Mouse (Mus musculus) hindbrain, embryonic 15.5 days (tissue): ENCODE data around the gene Idh3b. TPM values are rescaled to one million over a fixed set of nuclear protein-coding genes. Genes with fewer than 3 reads are reported as not detected.

Source experiments
- ATAC-seq: fragments of 200-750 bp; cut with Nextera tagmentation; 2 replicates; pipeline ENCODE4 v1.8.0; 2017; ENCODE audit warnings: low read depth, moderate number of reproducible peaks, moderate TSS enrichment; ENCODE audit not compliant: low FRiP score
- H3K27ac ChIP-seq: fragments of 300-500 bp; sonication (generic); replicated peaks from 2 replicates; pipeline ENCODE4 v1.5.1; 2015; ENCODE audit warnings: mild to moderate bottlenecking, inconsistent platforms
- H3K27me3 ChIP-seq: fragments of 300-500 bp; sonication (generic); 2 replicates; pipeline ENCODE4 v1.6.1; 2015; ENCODE audit warnings: control low read depth, inconsistent platforms
- H3K36me3 ChIP-seq: fragments of 300-500 bp; sonication (generic); 2 replicates; pipeline ENCODE4 v1.6.1; 2015; ENCODE audit warnings: control low read depth, inconsistent platforms
- H3K4me1 ChIP-seq: fragments of 300-500 bp; sonication (generic); replicated peaks from 2 replicates; pipeline ENCODE4 v1.6.1; 2015; ENCODE audit warnings: control low read depth, inconsistent platforms
- H3K4me2 ChIP-seq: fragments of 300-500 bp; sonication (generic); 2 replicates; pipeline ENCODE4 v1.6.1; 2015; ENCODE audit warnings: moderate library complexity, mild to moderate bottlenecking, inconsistent platforms
- H3K4me3 ChIP-seq: fragments of 300-500 bp; sonication (generic); 2 replicates; pipeline ENCODE4 v1.5.1; 2015; ENCODE audit warnings: mild to moderate bottlenecking, inconsistent platforms
- H3K9ac ChIP-seq: fragments of 300-500 bp; sonication (generic); 2 replicates; pipeline ENCODE4 v1.6.1; 2015; ENCODE audit warnings: inconsistent platforms
- H3K9me3 ChIP-seq: fragments of 300-500 bp; sonication (generic); 2 replicates; pipeline ENCODE4 v1.6.1; 2016; ENCODE audit warnings: control low read depth, inconsistent platforms
- WGBS: fragments of 180-500 bp; shearing (Covaris S2); methylation state at CpG from one replicate; pipeline ENCODE4 v1.1.7; 2015; 5-methylcytosine and 5-hydroxymethylcytosine counted together
- polyA plus RNA-seq: library from polyadenylated mRNA; unstranded; fragments of >200 nt; fragmentation: Nextera tagmentation; extraction: Ambion mirVana; gene quantifications from 2 replicates; pipeline ENCODE4 v1.2.1, GENCODE M21; 2015

The Idh3b gene
- polyA plus RNA-seq = 183 and 194 TPM in 2 replicates

DNA sequence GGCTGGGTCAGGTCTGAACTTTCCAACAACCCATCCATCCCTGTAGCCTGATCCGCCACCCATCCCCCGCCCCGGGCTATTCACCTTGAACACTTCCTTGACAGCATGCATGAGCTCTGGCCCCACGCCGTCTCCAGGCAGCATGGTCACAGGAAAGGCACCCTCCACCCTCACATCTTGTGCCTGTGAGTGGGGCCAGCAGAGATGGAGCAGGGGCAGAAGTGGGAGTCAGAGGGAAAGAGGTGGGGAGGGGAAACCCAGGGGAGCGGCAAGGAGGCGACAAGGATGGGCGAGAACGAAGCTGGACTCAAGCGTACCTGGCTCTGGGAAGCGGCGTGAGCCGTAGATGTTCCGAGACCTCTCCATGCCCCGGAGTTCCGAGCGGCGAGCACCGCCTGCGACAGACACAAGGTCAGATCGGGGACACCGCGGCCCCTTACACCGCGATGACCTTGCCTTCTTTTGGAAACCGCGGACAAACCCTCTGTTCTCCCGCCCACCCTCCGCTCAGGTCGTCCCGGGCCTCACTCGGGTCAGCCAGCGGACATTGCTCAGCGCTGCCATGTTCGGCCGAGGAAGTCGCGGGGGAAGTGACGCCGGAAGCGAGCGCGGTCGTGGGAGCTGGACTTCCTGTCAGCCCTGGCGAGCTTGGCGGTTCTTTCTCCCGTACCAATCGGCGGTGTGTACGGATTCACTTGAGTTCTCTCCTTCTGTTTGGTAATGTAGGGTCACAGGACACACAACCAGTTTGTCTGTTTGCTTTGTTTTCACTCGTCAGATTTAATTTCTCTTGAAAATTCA, at the start of gene Idh3b:
Gene Idh3b, minus strand, starts transcription at position 694 of the 801 bp plus-strand sequence.
- peaks cover 28% of the 10 kb centered on the region for H3K36me3 ChIP-seq
- no peaks in the 10 kb centered on the region for H3K9me3 ChIP-seq
- peak within 1 kb of the TSS; percentile 69 for H3K27ac ChIP-seq
- H3K4me1 ChIP-seq = peaks cover 15% of the 10 kb centered on the region
- H3K4me3 ChIP-seq = peak within 1 kb of the TSS; percentile 89
- H3K9ac ChIP-seq = peak within 1 kb of the TSS; percentile 83
- no peaks in the 10 kb centered on the region for H3K27me3 ChIP-seq
- whole genome bisulfite sequencing = under 1% methylated on average over 51 of the region's 51 CpGs
- H3K4me2 ChIP-seq = peak within 1 kb of the TSS; percentile 96
- ATAC-seq = peak; percentile 85

DNA sequence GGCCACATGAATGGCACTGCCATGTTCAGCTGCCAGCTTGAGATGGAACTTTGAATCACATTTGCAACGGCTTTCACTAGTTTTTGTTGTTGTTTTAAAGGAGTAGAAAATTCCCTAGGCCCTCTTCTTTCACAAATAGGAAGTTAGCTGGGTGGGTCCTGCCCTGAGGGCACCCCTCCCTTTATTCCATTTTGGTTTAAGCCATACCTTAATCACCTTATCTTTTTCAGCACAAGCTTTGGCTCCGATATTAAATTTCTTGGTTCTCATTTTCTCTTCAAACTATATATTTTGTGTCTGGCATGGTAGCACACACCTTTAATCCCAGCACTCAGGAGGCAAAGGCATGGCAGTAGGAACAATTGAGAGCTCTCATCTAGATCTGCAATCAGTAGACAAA, 45.2 kb upstream of the Idh3b start:
- Histone ChIP-seq H3K4me2 (no peak overlapping the region), H3K36me3 (no peaks in the 10 kb centered on the region), H3K27ac (no peak overlapping the region), H3K4me3 (no peak overlapping the region), H3K27me3 (no peaks in the 10 kb centered on the region), H3K9me3 (no peaks in the 10 kb centered on the region), H3K9ac (no peak overlapping the region), H3K4me1 (no peaks in the 10 kb centered on the region)
- ATAC-seq = no peak
- 90% methylated on average over 2 of the region's 2 CpGs for WGBS

DNA sequence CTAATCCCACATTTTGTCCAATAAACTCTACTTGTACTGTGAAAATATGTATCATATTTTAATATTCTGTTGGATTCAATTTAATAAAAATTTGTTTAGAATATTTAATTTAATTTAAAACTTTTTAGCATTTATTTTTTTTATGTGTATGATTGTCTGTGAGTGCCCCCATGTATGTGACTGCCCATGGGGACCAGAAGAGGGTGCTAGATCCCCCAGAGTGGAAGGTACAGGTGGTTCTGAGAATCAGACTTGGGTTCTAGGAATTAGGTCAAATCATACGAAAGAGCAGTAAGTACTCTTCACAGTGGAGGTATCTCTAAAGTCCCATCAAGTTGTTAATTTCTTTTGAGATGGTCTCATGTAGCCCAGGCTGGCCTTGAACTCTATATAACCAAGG, 42.7 kb upstream of the Idh3b start:
- H3K27ac ChIP-seq = no peak overlapping the region
- H3K4me1 ChIP-seq = no peaks in the 10 kb centered on the region
- H3K27me3 ChIP-seq = no peaks in the 10 kb centered on the region
- H3K4me3 ChIP-seq = no peak overlapping the region
- H3K4me2 ChIP-seq = no peak overlapping the region
- 68% methylated on average over 1 of the region's 1 CpGs for WGBS
- H3K36me3 ChIP-seq = no peaks in the 10 kb centered on the region
- no peak for ATAC-seq
- no peaks in the 10 kb centered on the region for H3K9me3 ChIP-seq
- H3K9ac ChIP-seq = no peak overlapping the region

DNA sequence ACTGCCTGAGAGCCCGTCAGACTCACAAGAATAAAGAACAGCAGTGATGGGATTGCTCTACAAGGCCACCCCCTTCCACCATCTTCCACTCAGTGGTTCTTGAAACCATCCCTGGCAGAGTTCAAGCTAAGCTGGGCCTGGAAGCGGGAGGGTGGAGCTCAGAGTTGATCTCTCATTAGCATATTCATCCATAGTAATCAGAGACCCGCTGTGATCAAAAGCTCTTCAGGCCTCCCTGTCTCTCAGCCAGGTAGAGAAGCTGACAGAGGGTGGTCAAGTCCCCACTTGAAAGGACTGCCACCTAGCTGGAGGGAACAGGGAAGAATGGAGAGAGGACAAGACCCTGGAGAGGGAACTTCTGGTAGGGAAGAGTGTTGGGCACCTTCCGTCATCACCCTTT, 18.7 kb upstream of the Idh3b start:
- 44% methylated on average over 4 of the region's 4 CpGs for WGBS

DNA sequence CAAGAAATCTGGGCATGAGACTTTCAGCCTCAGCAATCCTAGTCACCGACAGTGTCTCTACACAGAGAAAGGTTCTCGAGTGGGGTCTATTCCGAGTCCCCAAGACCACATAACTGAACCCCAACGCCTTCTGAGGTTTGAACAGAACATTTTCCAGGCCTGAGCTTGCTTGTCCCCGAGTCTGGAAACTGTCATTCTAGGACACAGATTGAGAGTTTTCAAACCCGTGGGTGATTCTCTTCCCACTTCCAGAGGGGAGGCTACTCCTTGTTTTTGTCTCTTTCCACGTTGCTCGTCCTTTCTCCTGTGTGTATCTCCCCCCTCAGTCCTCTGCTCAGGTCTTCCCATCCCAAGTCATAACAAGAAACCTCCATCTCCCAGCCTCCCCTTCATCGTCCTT, 13.2 kb upstream of the Idh3b start:
- Histone ChIP-seq H3K27me3 (no peaks in the 10 kb centered on the region), H3K4me2 (no peak overlapping the region), H3K36me3 (no peaks in the 10 kb centered on the region), H3K27ac (no peak overlapping the region), H3K4me1 (peaks cover 33% of the 10 kb centered on the region), H3K9me3 (no peaks in the 10 kb centered on the region), H3K9ac (no peak overlapping the region), H3K4me3 (no peak overlapping the region)
- no peak for ATAC-seq
- 83% methylated on average over 9 of the region's 9 CpGs for WGBS

More for the DNA sequence above, 18.7 kb upstream of the Idh3b start:
- no peak overlapping the region for H3K27ac ChIP-seq
- H3K4me3 ChIP-seq = no peak overlapping the region
- H3K9ac ChIP-seq = no peak overlapping the region
- H3K27me3 ChIP-seq = no peaks in the 10 kb centered on the region
- H3K4me2 ChIP-seq = no peak overlapping the region
- no peaks in the 10 kb centered on the region for H3K36me3 ChIP-seq
- no peaks in the 10 kb centered on the region for H3K9me3 ChIP-seq
- H3K4me1 ChIP-seq = no peaks in the 10 kb centered on the region
- no peak for ATAC-seq

DNA sequence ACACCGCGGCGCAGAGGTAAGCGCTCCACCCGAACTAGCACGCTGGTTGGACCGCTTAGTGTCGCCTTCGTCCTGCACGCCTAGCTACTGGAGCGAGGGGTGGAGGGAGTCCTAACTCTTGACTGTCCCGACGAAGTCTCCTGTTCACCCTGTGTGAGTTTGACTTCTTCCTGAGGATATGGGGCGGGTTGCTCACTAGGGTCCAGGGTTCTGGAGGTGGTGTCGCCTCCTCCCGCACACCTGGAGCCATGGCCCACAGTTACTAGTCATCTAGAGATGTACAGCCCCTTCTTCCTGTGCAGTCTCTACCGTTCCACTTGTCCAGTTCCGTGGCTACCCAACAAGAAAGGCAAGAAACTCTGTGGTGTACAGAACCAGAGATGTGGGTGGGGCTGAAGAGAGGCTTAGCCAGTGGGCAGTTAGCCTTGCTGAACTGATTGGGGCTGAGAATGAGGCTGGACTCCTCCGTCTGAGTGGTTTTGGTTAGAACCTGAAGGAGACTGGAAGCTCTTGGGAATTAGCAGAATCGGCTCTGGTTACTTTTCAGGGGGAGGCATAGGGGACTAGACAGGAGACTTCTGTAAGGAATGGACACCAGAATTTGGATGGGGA, 11.9 kb upstream of the Idh3b start:
- ATAC-seq = peak; percentile 8; the same call in 1 of the 2 replicates
- Histone ChIP-seq H3K4me1 (peaks cover 38% of the 10 kb centered on the region), H3K27ac (no peak overlapping the region), H3K4me2 (peak overlapping the region; percentile 83), H3K9me3 (no peaks in the 10 kb centered on the region), H3K36me3 (no peaks in the 10 kb centered on the region), H3K4me3 (peak overlapping the region; percentile 66), H3K9ac (peak overlapping the region; percentile 78), H3K27me3 (no peaks in the 10 kb centered on the region)
- WGBS = 2% methylated on average over 20 of the region's 20 CpGs

DNA sequence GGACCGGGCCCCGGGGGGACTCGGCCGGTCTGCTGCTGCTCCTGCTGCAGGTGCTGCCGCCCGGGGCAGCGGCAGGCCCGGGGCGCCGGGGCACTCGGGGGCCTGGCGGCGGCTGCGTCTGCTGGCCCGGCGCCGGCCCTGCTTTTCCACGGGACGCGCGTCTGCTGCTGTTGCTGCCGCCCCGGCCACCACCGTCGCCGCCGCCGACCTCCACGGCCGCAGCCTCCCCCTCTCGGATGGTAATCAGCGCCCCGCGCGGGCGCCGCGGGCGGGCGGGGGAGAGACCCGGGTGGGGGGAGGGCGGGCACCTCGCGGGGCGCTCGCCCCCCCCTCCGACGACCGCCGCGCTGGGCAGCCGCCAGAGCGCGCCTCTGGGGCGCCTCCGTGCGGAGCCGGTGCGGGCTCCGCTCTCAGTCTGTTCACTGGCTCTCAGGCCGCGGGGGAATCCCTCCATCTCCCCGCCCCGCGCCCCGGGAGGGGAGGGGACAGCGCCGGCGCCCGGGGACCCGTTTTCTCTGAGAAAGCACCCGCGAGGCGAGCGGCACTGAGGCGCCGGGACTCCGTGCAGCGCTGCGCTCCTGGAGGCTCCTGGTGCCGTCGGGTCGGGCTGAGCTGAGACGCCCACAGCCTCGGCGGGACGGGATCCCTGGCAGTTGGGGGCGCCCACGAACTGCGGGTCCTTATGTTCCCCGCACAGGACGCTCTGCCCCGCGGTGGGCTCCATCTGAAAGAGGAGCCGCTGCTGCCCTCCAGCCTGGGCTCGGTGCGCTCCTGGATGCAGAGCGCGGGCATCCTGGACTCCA, 11.2 kb upstream of the Idh3b start:
- no peaks in the 10 kb centered on the region for H3K36me3 ChIP-seq
- no peaks in the 10 kb centered on the region for H3K27me3 ChIP-seq
- H3K4me2 ChIP-seq = peak overlapping the region; percentile 83
- peak overlapping the region; percentile 78 for H3K9ac ChIP-seq
- peaks cover 38% of the 10 kb centered on the region for H3K4me1 ChIP-seq
- peak overlapping the region; percentile 79 for H3K27ac ChIP-seq
- no peaks in the 10 kb centered on the region for H3K9me3 ChIP-seq
- WGBS = under 1% methylated on average over 55 of the region's 99 CpGs
- H3K4me3 ChIP-seq = peak overlapping the region; percentile 66
- ATAC-seq = peak; percentile 70

DNA sequence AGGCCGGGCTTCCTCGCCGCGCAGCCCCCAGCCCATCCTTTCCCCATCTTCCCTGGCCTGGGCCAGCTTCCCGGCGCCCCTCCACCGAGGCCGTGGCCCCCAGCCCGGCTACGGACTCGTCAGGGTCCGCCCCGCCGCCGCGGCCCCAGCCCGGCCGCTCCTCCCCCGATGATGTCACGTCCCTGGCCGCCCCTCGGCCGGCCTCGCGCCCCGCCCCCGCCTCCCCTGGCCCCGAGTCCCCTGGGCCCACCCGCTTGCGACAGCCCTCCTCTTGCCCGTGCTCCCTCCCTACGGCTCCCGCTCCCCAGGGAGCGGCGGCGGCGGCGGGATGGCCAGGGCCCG, 10.6 kb upstream of the Idh3b start, which contains the start of gene Ebf4:
Gene Ebf4, plus strand, starts transcription at position 234 of the 342 bp plus-strand sequence.
- Histone ChIP-seq H3K4me1 (peaks cover 38% of the 10 kb centered on the region), H3K9me3 (no peaks in the 10 kb centered on the region), H3K36me3 (no peaks in the 10 kb centered on the region), H3K27me3 (no peaks in the 10 kb centered on the region), H3K4me2 (peak within 1 kb of the TSS; percentile 83), H3K27ac (peak within 1 kb of the TSS; percentile 79), H3K9ac (peak within 1 kb of the TSS; percentile 78), H3K4me3 (peak within 1 kb of the TSS; percentile 66)
- peak; percentile 68 for ATAC-seq
- WGBS = under 1% methylated on average over 30 of the region's 39 CpGs

DNA sequence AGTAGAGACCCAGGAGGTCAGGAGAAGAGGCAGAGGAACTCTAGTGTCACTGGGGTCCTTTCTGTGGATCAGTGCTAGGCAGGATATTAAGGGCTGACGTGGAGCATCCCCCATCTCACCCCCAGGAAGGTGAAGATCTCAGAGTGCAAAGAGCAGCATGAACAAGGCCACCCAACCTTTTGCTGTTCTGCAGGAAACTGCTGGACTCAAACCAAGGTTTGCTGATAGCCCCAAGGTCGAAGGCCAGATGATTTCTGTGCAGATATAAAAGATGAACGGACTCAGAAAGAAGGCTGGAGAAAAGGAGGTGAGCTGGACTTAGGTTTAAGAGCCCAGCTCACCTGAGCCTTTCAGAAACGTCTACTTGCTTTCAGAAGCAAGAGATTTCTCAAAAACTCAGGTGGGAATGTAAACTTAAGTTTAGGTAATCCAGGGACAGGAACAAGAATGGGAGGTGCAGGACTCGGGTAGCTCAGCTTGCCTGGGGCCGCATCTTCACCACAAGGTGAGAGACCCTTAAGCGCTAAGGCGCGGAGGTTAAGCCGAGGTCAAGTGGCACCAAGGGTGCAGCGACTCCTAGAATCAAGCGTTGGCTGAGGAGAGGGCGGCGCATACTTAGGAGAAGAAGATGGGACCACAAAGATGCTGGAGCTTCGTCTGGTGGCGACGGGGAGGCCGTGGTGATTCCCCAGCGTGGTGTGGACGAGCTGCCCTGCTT, 10.0 kb upstream of the Idh3b start:
- 11% methylated on average over 20 of the region's 20 CpGs for WGBS
- no peaks in the 10 kb centered on the region for H3K27me3 ChIP-seq
- peaks cover 38% of the 10 kb centered on the region for H3K4me1 ChIP-seq
- H3K4me3 ChIP-seq = peak overlapping the region; percentile 66
- H3K9me3 ChIP-seq = no peaks in the 10 kb centered on the region
- H3K27ac ChIP-seq = peak overlapping the region; percentile 79
- no peaks in the 10 kb centered on the region for H3K36me3 ChIP-seq
- peak overlapping the region; percentile 83 for H3K4me2 ChIP-seq
- ATAC-seq = no peak
- H3K9ac ChIP-seq = peak overlapping the region; percentile 78

DNA sequence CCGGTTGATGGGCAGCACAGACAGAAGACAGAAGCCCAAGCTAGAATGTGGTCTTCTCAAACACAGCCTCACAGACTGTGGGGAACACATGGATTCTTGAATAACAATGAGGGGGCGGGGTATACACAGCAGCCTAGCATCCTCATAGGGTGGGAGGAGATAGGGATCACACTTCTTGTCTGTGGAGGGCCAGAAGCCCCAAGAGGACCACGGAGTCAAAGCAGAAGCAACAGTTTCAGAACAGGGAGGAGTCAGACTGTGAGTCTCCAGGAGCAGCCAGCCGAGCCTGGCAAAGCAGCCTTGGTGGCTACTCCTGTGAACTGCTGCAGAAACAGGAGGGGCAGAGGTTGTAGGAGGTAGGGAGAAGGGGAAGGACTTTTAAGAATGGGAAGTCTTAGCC, 9.1 kb upstream of the Idh3b start:
- H3K4me1 ChIP-seq = peaks cover 38% of the 10 kb centered on the region
- no peak overlapping the region for H3K27ac ChIP-seq
- no peak overlapping the region for H3K9ac ChIP-seq
- no peaks in the 10 kb centered on the region for H3K27me3 ChIP-seq
- H3K9me3 ChIP-seq = no peaks in the 10 kb centered on the region
- H3K4me2 ChIP-seq = peak overlapping the region; percentile 83; the same call in 1 of the 2 replicates
- no peak overlapping the region for H3K4me3 ChIP-seq
- WGBS = 6% methylated on average over 4 of the region's 4 CpGs
- no peak; the same call in 1 of the 2 replicates for ATAC-seq
- H3K36me3 ChIP-seq = no peaks in the 10 kb centered on the region

DNA sequence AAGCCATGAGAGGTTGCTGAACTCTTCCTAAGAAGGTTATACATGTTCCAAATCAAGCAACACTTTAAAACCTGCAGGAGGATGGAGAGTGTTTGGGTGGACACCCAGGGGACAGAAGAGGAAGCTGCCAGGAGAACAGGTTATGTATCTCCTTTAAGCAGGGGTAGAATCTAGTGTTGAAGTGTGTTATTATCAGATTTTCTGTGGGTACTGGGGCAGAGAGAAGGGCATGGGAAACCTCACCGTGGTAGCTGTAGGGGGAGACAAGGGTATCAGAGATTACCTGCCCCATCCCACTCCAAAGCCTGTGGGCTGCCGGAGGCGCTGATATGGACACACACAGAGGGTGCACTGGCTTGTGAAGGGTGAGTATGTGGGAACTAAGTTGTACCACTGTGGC, 8.7 kb upstream of the Idh3b start:
- Histone ChIP-seq H3K4me3 (no peak overlapping the region), H3K9me3 (no peaks in the 10 kb centered on the region), H3K4me2 (no peak overlapping the region), H3K27ac (no peak overlapping the region), H3K4me1 (peaks cover 38% of the 10 kb centered on the region), H3K9ac (no peak overlapping the region), H3K36me3 (no peaks in the 10 kb centered on the region), H3K27me3 (no peaks in the 10 kb centered on the region)
- ATAC-seq = no peak
- 51% methylated on average over 3 of the region's 3 CpGs for WGBS
